Mouse (Mus musculus) cerebellum, adult 9-11 months (tissue): ENCODE measurements around the gene Igf2r.
"Not testable (repeated sequence)": the region's sequence is repeated elsewhere in the genome, so short reads cannot be mapped to it uniquely, and the experiment has no call there.

Experiments used
- DNase-seq: peaks from one replicate; pipeline ENCODE4 v3.0.0; 2022

Gene Igf2r

GRCm38 (mm10) chr17:12714080-12714561, 55.3 kb downstream of the Igf2r start:
- DNase-seq, result no peak

GRCm38 (mm10) chr17:12712993-12713392, 56.5 kb downstream of the Igf2r start:
- DNase-seq, result no peak

- no peak for DNase-seq
Observed at GRCm38 (mm10) chr17:12712191-12712590, 57.3 kb downstream of the Igf2r start.

GRCm38 (mm10) chr17:12710976-12711375, 58.5 kb downstream of the Igf2r start:
- DNase-seq, result no peak

GRCm38 (mm10) chr17:12710050-12710780, 59.2 kb downstream of the Igf2r start:
- no peak for DNase-seq

GRCm38 (mm10) chr17:12708398-12708797, 61.1 kb downstream of the Igf2r start:
- DNase-seq, result no peak

- no peak for DNase-seq
Observed at GRCm38 (mm10) chr17:12706590-12707049, 62.8 kb downstream of the Igf2r start.

- peak; percentile 64 for DNase-seq
Observed at GRCm38 (mm10) chr17:12702901-12703300, 66.6 kb downstream of the Igf2r start.

- DNase-seq, result no peak
Observed at GRCm38 (mm10) chr17:12700373-12700772, 69.1 kb downstream of the Igf2r start.

GRCm38 (mm10) chr17:12691899-12692298, 77.6 kb downstream of the Igf2r start:
- DNase-seq, result no peak

GRCm38 (mm10) chr17:12689537-12689936, 79.9 kb downstream of the Igf2r start:
- DNase-seq, result no peak

- peak; percentile 79 for DNase-seq
Observed at GRCm38 (mm10) chr17:12688427-12689110, 80.9 kb downstream of the Igf2r start.

- DNase-seq, result no peak
Observed at GRCm38 (mm10) chr17:12684928-12685624, 84.4 kb downstream of the Igf2r start.

- DNase-seq, result peak; percentile 50
Observed at GRCm38 (mm10) chr17:12684412-12684811, 85.1 kb downstream of the Igf2r start.

- DNase-seq, result no peak
Observed at GRCm38 (mm10) chr17:12683582-12683981, 85.9 kb downstream of the Igf2r start.

GRCm38 (mm10) chr17:12678261-12678660, 91.2 kb downstream of the Igf2r start:
- DNase-seq, result no peak

- no peak for DNase-seq
Observed at GRCm38 (mm10) chr17:12677139-12677538, 92.3 kb downstream of the Igf2r start.

- DNase-seq, result no peak
Observed at GRCm38 (mm10) chr17:12675646-12676045, 93.8 kb downstream of the Igf2r start, which contains the start of gene Slc22a1. TSS of gene Slc22a1 (minus strand) at chr17:12675829.

- not testable (repeated sequence) for DNase-seq
Observed at GRCm38 (mm10) chr17:12674980-12675379, 94.5 kb downstream of the Igf2r start.

GRCm38 (mm10) chr17:12673871-12674270, 95.6 kb downstream of the Igf2r start:
- DNase-seq, result no peak

- DNase-seq, result no peak
Observed at GRCm38 (mm10) chr17:12672285-12672790, 97.1 kb downstream of the Igf2r start.

- peak; percentile 1 for DNase-seq
Observed at GRCm38 (mm10) chr17:12671029-12671605, 98.3 kb downstream of the Igf2r start.

- DNase-seq, result no peak
Observed at GRCm38 (mm10) chr17:12669363-12669679, 100.1 kb downstream of the Igf2r start.
